Mouse (Mus musculus) hematopoietic stem cell, adult 5-6 weeks (primary cell): ENCODE results near the gene Plppr5. TPM values are rescaled to one million over a fixed set of nuclear protein-coding genes. Genes with fewer than 3 reads are reported as not detected.

Source experiments
- total RNA-seq: library from RNA; stranded (forward); fragments of 172-1452, 232-1000 nt; gene quantifications from 2 replicates; pipeline ENCODE4 v1.2.3, GENCODE M21; 2017

Plppr5 gene
- total RNA-seq, 1 experiment from 2014 or later: not detected

Other genes starting within 250 kb of the Plppr5 start
- not detected in 2 replicates for gene Plppr4, start 214.0 kb upstream of the Plppr5 start, total RNA-seq